Mouse (Mus musculus) hindbrain, embryonic 16.5 days (tissue): ENCODE results near the gene Zfp423. TPM values are rescaled to one million over a fixed set of nuclear protein-coding genes. Genes with fewer than 3 reads are reported as not detected.

Experiments used
- ATAC-seq: fragments of 200-750 bp; cut with Nextera tagmentation; 2 replicates; pipeline ENCODE4 v1.8.0; 2017; ENCODE audit warnings: moderate TSS enrichment, moderate library complexity
- H3K27ac ChIP-seq: fragments of 300-500 bp; sonication (generic); 2 replicates; pipeline ENCODE4 v1.5.1; 2014; ENCODE audit warnings: low read depth, mild to moderate bottlenecking, control low read depth, low read length, moderate library complexity
- H3K27me3 ChIP-seq: fragments of 300-500 bp; sonication (generic); replicated peaks from 2 replicates; pipeline ENCODE4 v1.6.1; 2014; ENCODE audit warnings: low read length; ENCODE audit not compliant: control insufficient read depth, insufficient read depth
- H3K36me3 ChIP-seq: fragments of 300-500 bp; sonication (generic); 2 replicates; pipeline ENCODE4 v1.6.1; 2014; ENCODE audit warnings: mild to moderate bottlenecking, low read length, moderate library complexity, mixed read lengths; ENCODE audit not compliant: control insufficient read depth, insufficient read depth
- H3K4me1 ChIP-seq: fragments of 300-500 bp; sonication (generic); 2 replicates; pipeline ENCODE4 v1.6.1; 2014; ENCODE audit warnings: low read depth, low read length; ENCODE audit not compliant: control insufficient read depth, insufficient read depth
- H3K4me2 ChIP-seq: fragments of 300-500 bp; sonication (generic); 2 replicates; pipeline ENCODE4 v1.6.1; 2014; ENCODE audit warnings: mild to moderate bottlenecking, low read length, control low read depth, moderate library complexity
- H3K4me3 ChIP-seq: fragments of 300-500 bp; sonication (generic); 2 replicates; pipeline ENCODE4 v1.5.1; 2014; ENCODE audit warnings: mild to moderate bottlenecking, low read length, control low read depth, moderate library complexity
- H3K9ac ChIP-seq: fragments of 300-500 bp; sonication (generic); 2 replicates; pipeline ENCODE4 v1.6.1; 2014; ENCODE audit warnings: low read depth, mild to moderate bottlenecking, control low read depth, low read length, moderate library complexity
- H3K9me3 ChIP-seq: fragments of 300-500 bp; sonication (generic); 2 replicates; pipeline ENCODE4 v1.6.1; 2014; ENCODE audit warnings: mild to moderate bottlenecking, low read length, moderate library complexity; ENCODE audit not compliant: control insufficient read depth
- WGBS: fragments of 180-500 bp; shearing (Covaris S2); extraction: QIAGEN DNeasy Blood & Tissue Kit; methylation state at CpG from one replicate; pipeline ENCODE4 v1.1.7; 2014; 5-methylcytosine and 5-hydroxymethylcytosine counted together
- polyA plus RNA-seq: library from polyadenylated mRNA; unstranded; fragments of >200 nt; fragmentation: Nextera tagmentation; extraction: Ambion mirVana; gene quantifications from 2 replicates; pipeline ENCODE4 v1.2.1, GENCODE M21; 2015

The Zfp423 gene
- polyA plus RNA-seq, 1 experiment from 2014 or later: 21.6 TPM

- Histone ChIP-seq H3K36me3 (no peaks in the 10 kb centered on the region), H3K27ac (peak overlapping the region; percentile 2; the same call in 1 of the 2 replicates), H3K4me3 (peak overlapping the region; percentile 42), H3K27me3 (no peaks in the 10 kb centered on the region), H3K9me3 (no peaks in the 10 kb centered on the region), H3K4me1 (peaks cover 25% of the 10 kb centered on the region), H3K4me2 (peak overlapping the region; percentile 75), H3K9ac (peak overlapping the region; percentile 37; the same call in 1 of the 2 replicates)
- ATAC-seq: peak; percentile 80
- WGBS: 16% methylated on average over 35 of the region's 35 CpGs
These were observed 302.7 kb downstream of the Zfp423 start for GRCm38 (mm10) chr8:87656484-87657230.

GRCm38 (mm10) chr8:87655946-87656345 lies 303.4 kb downstream of the Zfp423 start:
- peak overlapping the region; percentile 75; the same call in 1 of the 2 replicates for H3K4me2 ChIP-seq
- H3K4me1 ChIP-seq: peaks cover 18% of the 10 kb centered on the region
- H3K9ac ChIP-seq: no peak overlapping the region
- H3K4me3 ChIP-seq: no peak overlapping the region
- no peaks in the 10 kb centered on the region for H3K36me3 ChIP-seq
- no peak for ATAC-seq
- no peaks in the 10 kb centered on the region for H3K27me3 ChIP-seq
- H3K9me3 ChIP-seq: no peaks in the 10 kb centered on the region
- WGBS: 80% methylated on average over 9 of the region's 9 CpGs
- H3K27ac ChIP-seq: no peak overlapping the region

GRCm38 (mm10) chr8:87647781-87648180 lies 311.6 kb downstream of the Zfp423 start:
- H3K36me3 ChIP-seq: no peaks in the 10 kb centered on the region
- H3K27me3 ChIP-seq: no peaks in the 10 kb centered on the region
- no peak overlapping the region for H3K4me3 ChIP-seq
- ATAC-seq: no peak
- WGBS: 56% methylated on average over 9 of the region's 9 CpGs
- no peak overlapping the region for H3K9ac ChIP-seq
- no peaks in the 10 kb centered on the region for H3K9me3 ChIP-seq
- 0 out of 2 replicates have a peak, but pooled peaks cover 4% of the 10 kb centered on the region for H3K4me1 ChIP-seq
- no peak overlapping the region for H3K27ac ChIP-seq
- H3K4me2 ChIP-seq: no peak overlapping the region

GRCm38 (mm10) chr8:87645829-87646483 lies 313.4 kb downstream of the Zfp423 start:
- Histone ChIP-seq H3K9me3 (no peaks in the 10 kb centered on the region), H3K27ac (peak overlapping the region; percentile 6; the same call in 1 of the 2 replicates), H3K27me3 (no peaks in the 10 kb centered on the region), H3K36me3 (no peaks in the 10 kb centered on the region), H3K9ac (no peak overlapping the region), H3K4me3 (no peak overlapping the region), H3K4me1 (0 out of 2 replicates have a peak, but pooled peaks cover 4% of the 10 kb centered on the region), H3K4me2 (no peak overlapping the region)
- WGBS: 53% methylated on average over 5 of the region's 5 CpGs
- ATAC-seq: 0 out of 2 replicates have a peak, but pooled peaks have one; percentile 12

- Histone ChIP-seq H3K27me3 (no peaks in the 10 kb centered on the region), H3K4me1 (0 out of 2 replicates have a peak, but pooled peaks cover 4% of the 10 kb centered on the region), H3K27ac (peak overlapping the region; percentile 55; the same call in 1 of the 2 replicates), H3K9ac (no peak overlapping the region), H3K4me2 (0 out of 2 replicates have a peak overlapping the region, but pooled peaks have one; percentile 16), H3K4me3 (no peak overlapping the region), H3K36me3 (no peaks in the 10 kb centered on the region), H3K9me3 (no peaks in the 10 kb centered on the region)
- peak; percentile 89 for ATAC-seq
- WGBS: 10% methylated on average over 6 of the region's 6 CpGs
These were observed 314.0 kb downstream of the Zfp423 start for GRCm38 (mm10) chr8:87645371-87645770.

GRCm38 (mm10) chr8:87640930-87641329 lies 318.5 kb downstream of the Zfp423 start:
- 32% methylated on average over 3 of the region's 3 CpGs for WGBS
- H3K4me3 ChIP-seq: no peak overlapping the region
- no peak for ATAC-seq

GRCm38 (mm10) chr8:87636226-87636742 lies 323.1 kb downstream of the Zfp423 start:
- Histone ChIP-seq H3K4me2 (no peak overlapping the region), H3K27ac (no peak overlapping the region), H3K9me3 (no peaks in the 10 kb centered on the region), H3K9ac (no peak overlapping the region), H3K36me3 (no peaks in the 10 kb centered on the region), H3K4me1 (no peaks in the 10 kb centered on the region), H3K4me3 (no peak overlapping the region), H3K27me3 (no peaks in the 10 kb centered on the region)
- ATAC-seq: no peak
- 79% methylated on average over 11 of the region's 11 CpGs for WGBS

More at GRCm38 (mm10) chr8:87640930-87641329, 318.5 kb downstream of the Zfp423 start:
- no peak overlapping the region for H3K27ac ChIP-seq
- no peaks in the 10 kb centered on the region for H3K9me3 ChIP-seq
- H3K9ac ChIP-seq: no peak overlapping the region
- no peaks in the 10 kb centered on the region for H3K27me3 ChIP-seq
- H3K36me3 ChIP-seq: no peaks in the 10 kb centered on the region
- 0 out of 2 replicates have a peak, but pooled peaks cover 2% of the 10 kb centered on the region for H3K4me1 ChIP-seq
- H3K4me2 ChIP-seq: no peak overlapping the region

GRCm38 (mm10) chr8:87631776-87632175 lies 327.6 kb downstream of the Zfp423 start:
- 95% methylated on average over 7 of the region's 7 CpGs for WGBS
- ATAC-seq: no peak
- Histone ChIP-seq H3K36me3 (no peaks in the 10 kb centered on the region), H3K27me3 (no peaks in the 10 kb centered on the region), H3K9ac (no peak overlapping the region), H3K9me3 (no peaks in the 10 kb centered on the region), H3K4me1 (no peaks in the 10 kb centered on the region), H3K4me2 (no peak overlapping the region), H3K27ac (no peak overlapping the region), H3K4me3 (no peak overlapping the region)

- Histone ChIP-seq H3K4me3 (no peak overlapping the region), H3K27me3 (no peaks in the 10 kb centered on the region), H3K9me3 (no peaks in the 10 kb centered on the region), H3K9ac (no peak overlapping the region), H3K4me1 (no peaks in the 10 kb centered on the region), H3K36me3 (no peaks in the 10 kb centered on the region), H3K27ac (no peak overlapping the region), H3K4me2 (no peak overlapping the region)
- 39% methylated on average over 6 of the region's 6 CpGs for WGBS
- ATAC-seq: no peak
These were observed 329.7 kb downstream of the Zfp423 start for GRCm38 (mm10) chr8:87629656-87630055.
